Mouse (Mus musculus) MEL (cell line): ENCODE data around the gene Atg7.

Experiments used
- BHLHE40 ChIP-seq: IDR thresholded peaks from 2 replicates; pipeline ENCODE4 v1.6.1; 2012; ENCODE audit warnings: low read depth, mild to moderate bottlenecking, inconsistent platforms, low read length, improper control_type of control experiment, borderline replicate concordance
- CTCF ChIP-seq, 3 experiments: IDR thresholded peaks in 2 of 3; conservative IDR thresholded peaks in 1 of 3; 2 replicates each; pipeline ENCODE4 v1.5.1; 2011 to 2012; ENCODE audit warnings: low read length in 3 of 3, low read depth in 2 of 3, mild to moderate bottlenecking in 2 of 3, improper control_type of control experiment in 1 of 3, inconsistent platforms in 1 of 3, mixed read lengths in 1 of 3, moderate library complexity in 1 of 3; ENCODE audit not compliant: control insufficient read depth in 1 of 3, insufficient read depth in 1 of 3, poor library complexity in 1 of 3, severe bottlenecking in 1 of 3
- ELF1 ChIP-seq: IDR thresholded peaks from 2 replicates; pipeline ENCODE4 v1.6.1; 2014; ENCODE audit warnings: low read depth, mild to moderate bottlenecking, inconsistent platforms, low read length, improper control_type of control experiment, moderate library complexity
- GATA1 ChIP-seq: IDR thresholded peaks from 2 replicates; pipeline ENCODE4 v1.6.1; 2011; ENCODE audit warnings: low read depth, low read length, improper control_type of control experiment
- POLR2A ChIP-seq, 2 experiments: IDR thresholded peaks; 2 replicates each; pipeline ENCODE4 v1.6.1; 2011 to 2012; ENCODE audit warnings: low read length in 2 of 2, mild to moderate bottlenecking in 2 of 2, control low read depth in 1 of 2, improper control_type of control experiment in 1 of 2, low read depth in 1 of 2, moderate library complexity in 1 of 2; ENCODE audit not compliant: control insufficient read depth in 1 of 2, insufficient read depth in 1 of 2, poor library complexity in 1 of 2
- POLR2AphosphoS2 ChIP-seq: IDR thresholded peaks from 2 replicates; pipeline ENCODE4 v1.6.1; 2011; ENCODE audit warnings: low read length, improper control_type of control experiment
- POLR2AphosphoS5 ChIP-seq: IDR thresholded peaks from 2 replicates; pipeline ENCODE4 v1.6.1; 2012; ENCODE audit warnings: low read depth, borderline replicate concordance, mild to moderate bottlenecking, inconsistent platforms, low read length, moderate library complexity, mixed read lengths
- TCF12 ChIP-seq: IDR thresholded peaks from 2 replicates; pipeline ENCODE4 v1.6.1; 2014; ENCODE audit warnings: low read depth, mild to moderate bottlenecking, inconsistent platforms, low read length, improper control_type of control experiment, moderate library complexity
- ZC3H11A ChIP-seq: IDR thresholded peaks from 2 replicates; pipeline ENCODE4 v1.6.1; 2012; ENCODE audit warnings: low read depth, mild to moderate bottlenecking, inconsistent platforms, low read length, improper control_type of control experiment
- ZKSCAN1 ChIP-seq: IDR thresholded peaks from 2 replicates; pipeline ENCODE4 v1.6.1; 2012; ENCODE audit warnings: low read depth, mild to moderate bottlenecking, inconsistent platforms, low read length, improper control_type of control experiment, moderate library complexity

- TF ChIP-seq CTCF (IDR thresholded peaks at IDR 0.05 in 2 of 3, conservative IDR thresholded peaks at IDR 0.05 in 1 of 3; ENCODE audit: control insufficient read depth in 1 of 3, insufficient read depth in 1 of 3, low read depth in 2 of 3, low read length in 3 of 3, poor library complexity in 1 of 3, severe bottlenecking in 1 of 3) = no peak
- no peak for TF ChIP-seq POLR2A (IDR thresholded peaks at IDR 0.05; ENCODE audit: control insufficient read depth in 1 of 2, insufficient read depth in 1 of 2, low read depth in 1 of 2, low read length in 2 of 2, poor library complexity in 1 of 2)
- no peak for TF ChIP-seq BHLHE40
- no peak for TF ChIP-seq GATA1
- no peak for TF ChIP-seq TCF12
- TF ChIP-seq ZKSCAN1 = no peak
- TF ChIP-seq POLR2AphosphoS5 = no peak
- TF ChIP-seq ELF1 = no peak
- TF ChIP-seq POLR2AphosphoS2 = no peak
- TF ChIP-seq ZC3H11A = no peak
Measured at GRCm38 (mm10) chr6:114683741-114684140, 40.8 kb downstream of the Atg7 start.
